Mouse (Mus musculus) bone marrow, adult 2 months (tissue): ENCODE measurements around the gene Rbm47.

Experiments used
- CTCF ChIP-seq: fragments of 200-500 bp; IDR thresholded peaks from 2 replicates; pipeline ENCODE4 v1.5.1; 2011; ENCODE audit warnings: low read length, control low read depth; ENCODE audit not compliant: control insufficient read depth, insufficient read depth
- POLR2A ChIP-seq: fragments of 200-500 bp; IDR thresholded peaks from 2 replicates; pipeline ENCODE4 v1.6.1; 2011; ENCODE audit warnings: low read depth, mild to moderate bottlenecking, control low read depth, low read length, borderline replicate concordance; ENCODE audit not compliant: control insufficient read depth

- no peak for TF ChIP-seq POLR2A
- TF ChIP-seq CTCF: no peak
Observed at GRCm38 (mm10) chr5:66008245-66008967, 164.5 kb downstream of the Rbm47 start.
